Mouse (Mus musculus) heart, adult 18-20 months (tissue): Measurements from ENCODE around the gene Rhov. TPM values are rescaled to one million over a fixed set of nuclear protein-coding genes. Genes with fewer than 3 reads are reported as not detected.

Experiments
- DNase-seq, 2 experiments: peaks; one replicate each; pipeline ENCODE4 v3.0.0; 2021 to 2022; ENCODE audit warnings: mixed read lengths in 1 of 2
- total RNA-seq, 2 experiments: library from RNA; stranded (reverse); gene quantifications; 2 replicates each; pipeline ENCODE4 v1.2.3; 2021

Gene Rhov
- total RNA-seq, 2 experiments from 2014 or later, result not detected

- no peak for DNase-seq
Observed at GRCm38 (mm10) chr2:119237210-119237870, 33.7 kb downstream of the Rhov start, which contains the start of gene Spint1. Gene Spint1 (plus strand): TSS chr2:119237362.

- DNase-seq, result no peak
Observed at GRCm38 (mm10) chr2:119236682-119237209, 34.3 kb downstream of the Rhov start.

- no peak for DNase-seq
Observed at GRCm38 (mm10) chr2:119229775-119230704, 41.0 kb downstream of the Rhov start, which contains the start of gene Ppp1r14d. Gene Ppp1r14d (minus strand): TSS chr2:119229906.

Other genes starting within 250 kb of the Rhov start
- gene Ccdc32, start 241.9 kb downstream of the Rhov start, total RNA-seq, result 10 to 100 TPM; 10.3 to 12.1 TPM
- 1 to 10 TPM; 4.5 to 4.8 TPM for gene Rpusd2, start 236.5 kb downstream of the Rhov start, total RNA-seq
- gene Knl1, start 224.2 kb downstream of the Rhov start, total RNA-seq, result under 1 TPM; 0.30 to 0.80 TPM
- gene Rad51, start 158.5 kb downstream of the Rhov start, total RNA-seq, result under 1 TPM; 0.60 to 0.64 TPM
- gene Rmdn3, start 114.2 kb downstream of the Rhov start, total RNA-seq, result 10 to 100 TPM; 19.4 to 20.4 TPM
- 10 to 100 TPM; 13.1 to 14.1 TPM for gene Gchfr, start 103.5 kb downstream of the Rhov start, total RNA-seq
- not detected for gene Gm14137, start 96.8 kb downstream of the Rhov start, total RNA-seq
- gene Zfyve19, start 62.7 kb downstream of the Rhov start, total RNA-seq, result 10 to 100 TPM; 13.6 to 15.0 TPM
- gene Dnajc17, start 62.5 kb downstream of the Rhov start, total RNA-seq, result 1 to 10 TPM; 7.3 to 7.6 TPM
- not detected for gene Ppp1r14d, start 41.4 kb downstream of the Rhov start, total RNA-seq
- gene Spint1, start 33.9 kb downstream of the Rhov start, total RNA-seq, result under 1 TPM in 1 of 2 experiments, not detected in 1; 0.41 TPM
- gene Vps18, start 17.5 kb upstream of the Rhov start, total RNA-seq, result 10 to 100 TPM; 13.2 to 13.5 TPM
- 10 to 100 TPM; 13.3 to 19.6 TPM for gene Dll4, start 54.5 kb upstream of the Rhov start, total RNA-seq
- 1 to 10 TPM; 4.0 to 7.0 TPM for gene Chac1, start 80.0 kb upstream of the Rhov start, total RNA-seq
- 10 to 100 TPM in 1 of 2 experiments, 1 to 10 TPM in 1; 9.9 to 10.7 TPM for gene Ino80, start 206.4 kb upstream of the Rhov start, total RNA-seq